Mouse (Mus musculus): ENCODE results near the gene Scd2. TPM values are rescaled to one million over a fixed set of nuclear protein-coding genes. Genes with fewer than 3 reads are reported as not detected.

Gene Scd2
- polyA plus RNA-seq, 1 experiment from 2014 or later = 470 TPM

DNA sequence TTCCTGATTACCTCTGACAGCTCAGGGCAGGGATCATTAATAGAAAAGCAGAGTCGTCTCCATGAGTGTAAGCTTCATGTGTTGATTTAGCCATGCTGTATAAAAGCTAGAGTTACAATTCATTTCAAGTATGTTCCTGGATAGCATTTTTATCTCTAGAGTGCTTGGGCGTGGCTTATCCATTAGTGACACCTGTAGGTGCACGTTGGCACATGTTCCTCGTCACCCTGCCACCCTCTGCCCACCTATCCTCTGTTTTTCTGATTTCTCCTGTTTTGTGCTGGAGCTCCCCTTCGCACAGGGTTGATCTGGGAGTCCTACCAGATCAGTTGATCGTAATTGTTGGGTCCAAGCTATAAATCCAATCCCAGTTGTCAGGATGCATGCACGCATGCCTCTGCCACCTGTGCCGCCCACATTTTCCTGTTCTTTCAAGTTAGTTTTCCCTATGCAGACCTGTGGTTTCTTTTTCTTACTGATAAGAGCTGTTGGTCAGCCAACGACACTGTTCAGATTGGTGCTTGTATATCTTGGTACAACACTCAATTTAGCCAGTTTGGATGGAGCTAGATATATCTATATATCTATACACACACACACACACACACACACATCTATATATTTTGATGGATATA lies 8.3 kb downstream of the Scd2 start:
- Histone ChIP-seq H3K9ac (no peak overlapping the region), H3K4me1 (peaks cover 76% of the 10 kb centered on the region), H3K4me2 (peak overlapping the region; percentile 8; the same call in 1 of the 2 replicates), H3K36me3 (replicated peaks) (peaks cover 100% of the 10 kb centered on the region), H3K27me3 (no peaks in the 10 kb centered on the region), H3K4me3 (replicated peaks) (no peak overlapping the region), H3K27ac (no peak overlapping the region), H3K9me3 (no peaks in the 10 kb centered on the region)
- WGBS = 86% methylated on average over 9 of the region's 9 CpGs
- no peak for ATAC-seq (ENCODE audit: low FRiP score)

DNA sequence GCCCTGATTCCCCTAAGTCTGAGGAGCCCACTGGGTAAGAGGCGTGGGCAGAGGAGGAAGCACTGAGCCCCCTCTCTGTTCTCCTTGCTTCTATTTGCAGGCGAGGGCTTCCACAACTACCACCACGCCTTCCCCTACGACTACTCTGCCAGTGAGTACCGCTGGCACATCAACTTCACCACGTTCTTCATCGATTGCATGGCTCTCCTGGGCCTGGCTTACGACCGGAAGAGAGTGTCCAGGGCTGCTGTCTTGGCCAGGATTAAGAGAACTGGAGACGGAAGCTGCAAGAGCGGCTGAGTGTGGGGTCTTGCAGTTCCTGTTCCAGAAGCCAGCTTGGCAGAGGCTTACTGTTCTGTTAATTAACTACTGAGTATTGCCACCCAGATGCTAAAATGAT lies 9.4 kb downstream of the Scd2 start:
- no peak for ATAC-seq (ENCODE audit: low FRiP score)
- no peak overlapping the region for H3K4me2 ChIP-seq
- 87% methylated on average over 11 of the region's 11 CpGs for WGBS
- no peak overlapping the region for H3K27ac ChIP-seq
- no peak overlapping the region for H3K4me3 ChIP-seq (replicated peaks)
- no peaks in the 10 kb centered on the region for H3K9me3 ChIP-seq
- H3K9ac ChIP-seq = no peak overlapping the region
- peaks cover 100% of the 10 kb centered on the region for H3K36me3 ChIP-seq (replicated peaks)
- peaks cover 65% of the 10 kb centered on the region for H3K4me1 ChIP-seq
- no peaks in the 10 kb centered on the region for H3K27me3 ChIP-seq

DNA sequence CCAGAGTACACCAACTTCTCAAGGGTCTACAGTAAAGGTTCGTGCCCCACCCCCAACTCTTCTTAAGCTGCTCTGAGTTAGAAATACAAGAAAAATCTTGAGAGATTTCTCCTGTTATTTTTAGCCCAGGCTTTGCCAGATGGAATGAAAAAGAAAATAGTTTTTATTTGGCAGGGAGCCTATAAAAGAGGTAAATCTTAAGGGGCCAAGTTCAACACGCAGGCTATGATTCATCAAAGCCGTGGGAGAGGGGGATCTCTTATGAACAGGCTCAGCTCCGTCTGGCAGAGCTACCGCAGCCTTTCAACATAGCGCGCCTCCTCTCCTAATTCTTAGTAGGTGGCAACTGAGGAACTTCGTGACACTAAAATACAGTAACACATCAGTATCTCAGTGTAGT lies 10.0 kb downstream of the Scd2 start:
- 87% methylated on average over 8 of the region's 8 CpGs for WGBS
- H3K27me3 ChIP-seq = no peaks in the 10 kb centered on the region
- no peak overlapping the region for H3K27ac ChIP-seq
- H3K4me1 ChIP-seq = peaks cover 59% of the 10 kb centered on the region
- no peak overlapping the region for H3K4me2 ChIP-seq
- peaks cover 98% of the 10 kb centered on the region for H3K36me3 ChIP-seq (replicated peaks)
- H3K9ac ChIP-seq = no peak overlapping the region
- no peak for ATAC-seq (ENCODE audit: low FRiP score)
- H3K9me3 ChIP-seq = no peaks in the 10 kb centered on the region
- no peak overlapping the region for H3K4me3 ChIP-seq (replicated peaks)

- Histone ChIP-seq H3K4me2 (no peak overlapping the region), H3K36me3 (replicated peaks) (peaks cover 94% of the 10 kb centered on the region), H3K27me3 (no peaks in the 10 kb centered on the region), H3K27ac (no peak overlapping the region), H3K4me1 (peaks cover 49% of the 10 kb centered on the region), H3K9me3 (no peaks in the 10 kb centered on the region), H3K9ac (no peak overlapping the region), H3K4me3 (replicated peaks) (no peak overlapping the region)
- ATAC-seq (ENCODE audit: low FRiP score) = no peak
- WGBS = 87% methylated on average over 10 of the region's 10 CpGs
Observed at GRCm38 (mm10) chr19:44304419-44304818, 10.9 kb downstream of the Scd2 start.

DNA sequence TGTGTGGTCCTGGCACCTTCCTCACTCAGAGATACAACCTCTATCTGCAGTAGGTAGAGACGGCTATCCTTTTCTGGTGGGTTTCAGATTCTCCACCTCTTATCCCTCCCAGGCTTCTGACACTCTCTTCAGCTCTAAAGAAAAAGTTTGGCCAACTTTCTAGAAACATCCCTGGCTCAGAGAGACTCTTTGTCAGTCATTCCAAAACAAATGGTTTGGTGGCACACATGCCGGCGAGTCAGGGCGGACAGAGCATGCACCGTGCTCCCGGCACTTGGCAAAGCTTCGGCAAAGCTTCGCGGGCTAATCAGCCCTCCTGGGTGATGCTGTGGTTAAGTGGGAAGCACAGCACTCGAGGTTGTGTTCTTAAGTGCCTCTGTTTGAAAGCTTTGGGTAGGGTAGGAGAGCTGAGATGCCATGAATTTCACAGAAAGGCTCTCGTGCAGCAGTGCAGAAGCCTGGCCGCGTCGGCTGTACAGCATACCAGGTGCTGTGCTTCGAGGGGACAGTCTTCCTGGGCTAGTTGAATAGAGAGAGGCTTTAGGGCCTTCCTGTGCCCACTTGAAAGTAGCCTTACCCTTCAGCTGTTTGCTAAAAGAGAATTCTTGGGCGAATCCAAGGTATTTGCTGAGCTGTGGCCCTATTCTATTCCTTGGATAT lies 11.5 kb downstream of the Scd2 start:
- peaks cover 88% of the 10 kb centered on the region for H3K36me3 ChIP-seq (replicated peaks)
- ATAC-seq (ENCODE audit: low FRiP score) = no peak
- no peak overlapping the region for H3K9ac ChIP-seq
- H3K27me3 ChIP-seq = no peaks in the 10 kb centered on the region
- H3K4me1 ChIP-seq = peaks cover 47% of the 10 kb centered on the region
- H3K4me2 ChIP-seq = no peak overlapping the region
- 86% methylated on average over 16 of the region's 16 CpGs for WGBS
- no peak overlapping the region for H3K27ac ChIP-seq
- no peak overlapping the region for H3K4me3 ChIP-seq (replicated peaks)
- no peaks in the 10 kb centered on the region for H3K9me3 ChIP-seq

DNA sequence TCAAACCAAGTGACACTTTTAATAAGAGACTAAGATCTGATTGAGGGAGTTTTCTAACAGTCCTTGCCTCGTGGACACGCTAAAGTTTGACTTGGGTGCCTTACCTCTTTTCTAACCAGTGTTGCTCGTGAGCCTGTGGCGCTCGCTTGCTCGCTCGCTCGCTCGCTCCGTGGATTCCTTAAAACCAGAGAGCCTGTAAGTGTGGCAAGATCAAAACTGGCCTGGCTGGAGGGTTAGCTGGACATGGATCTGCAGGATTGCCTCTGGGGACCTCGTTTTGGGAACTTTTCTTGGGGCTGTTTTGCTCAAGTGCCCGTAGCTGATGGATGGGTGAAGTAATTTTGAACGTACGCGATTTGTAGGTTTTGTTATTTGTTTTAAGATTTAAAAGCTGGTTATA lies 12.2 kb downstream of the Scd2 start:
- H3K9me3 ChIP-seq = no peaks in the 10 kb centered on the region
- H3K9ac ChIP-seq = no peak overlapping the region
- peaks cover 46% of the 10 kb centered on the region for H3K4me1 ChIP-seq
- H3K4me2 ChIP-seq = no peak overlapping the region
- WGBS = 92% methylated on average over 15 of the region's 15 CpGs
- no peaks in the 10 kb centered on the region for H3K27me3 ChIP-seq
- no peak for ATAC-seq (ENCODE audit: low FRiP score)
- H3K4me3 ChIP-seq (replicated peaks) = no peak overlapping the region
- peaks cover 81% of the 10 kb centered on the region for H3K36me3 ChIP-seq (replicated peaks)
- H3K27ac ChIP-seq = no peak overlapping the region

- H3K4me2 ChIP-seq = no peak overlapping the region
- H3K27ac ChIP-seq = no peak overlapping the region
- H3K27me3 ChIP-seq = no peaks in the 10 kb centered on the region
- H3K9ac ChIP-seq = no peak overlapping the region
- H3K36me3 ChIP-seq (replicated peaks) = peaks cover 76% of the 10 kb centered on the region
- no peak overlapping the region for H3K4me3 ChIP-seq (replicated peaks)
- peaks cover 46% of the 10 kb centered on the region for H3K4me1 ChIP-seq
- H3K9me3 ChIP-seq = no peaks in the 10 kb centered on the region
- 83% methylated on average over 7 of the region's 7 CpGs for WGBS
- no peak for ATAC-seq (ENCODE audit: low FRiP score)
Observed at GRCm38 (mm10) chr19:44306171-44306570, 12.7 kb downstream of the Scd2 start.

DNA sequence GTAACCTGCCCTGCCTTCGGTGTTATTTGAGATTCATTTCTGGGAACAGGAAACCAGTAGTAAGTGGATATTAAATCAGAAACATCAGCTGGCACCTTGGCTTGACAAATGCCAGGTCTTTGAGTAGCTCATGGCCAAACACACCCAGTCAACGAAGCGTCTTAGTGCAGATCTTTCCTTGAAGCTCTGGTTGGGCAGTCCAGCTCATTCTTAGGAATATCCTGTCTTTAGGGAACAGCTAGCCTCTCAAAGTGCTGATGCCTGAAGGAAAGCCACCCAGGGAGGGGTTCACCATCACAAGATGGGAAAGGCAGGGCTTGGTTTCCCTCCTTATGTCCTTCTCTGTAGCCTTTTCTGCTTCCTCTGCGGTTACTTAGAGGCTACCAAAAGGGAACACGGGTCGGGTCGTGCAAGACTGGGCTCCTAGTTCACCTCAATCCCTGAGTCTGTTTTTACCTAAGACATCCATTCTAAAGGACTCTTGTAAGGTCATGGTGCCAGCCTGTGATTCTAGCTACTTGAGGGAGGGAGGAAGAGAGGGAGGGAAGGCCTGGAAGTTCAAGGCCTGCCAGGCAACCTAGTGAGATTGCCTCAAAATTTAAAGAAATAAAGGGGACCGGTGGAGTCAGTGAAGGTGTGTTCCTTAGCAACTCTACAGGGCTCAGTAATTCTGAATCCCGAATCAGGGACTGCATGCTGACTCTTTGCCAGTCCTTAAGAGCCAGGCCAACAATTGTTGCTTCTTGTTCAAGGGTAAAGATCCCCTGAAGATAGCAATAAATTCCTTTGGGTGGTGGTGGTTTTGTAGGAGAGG lies 13.8 kb downstream of the Scd2 start:
- Histone ChIP-seq H3K4me1 (peaks cover 50% of the 10 kb centered on the region), H3K9me3 (no peaks in the 10 kb centered on the region), H3K4me3 (replicated peaks) (no peak overlapping the region), H3K4me2 (no peak overlapping the region), H3K9ac (no peak overlapping the region), H3K27ac (peak overlapping the region; percentile 37; the same call in 1 of the 2 replicates), H3K36me3 (replicated peaks) (peaks cover 65% of the 10 kb centered on the region), H3K27me3 (no peaks in the 10 kb centered on the region)
- WGBS = 83% methylated on average over 9 of the region's 9 CpGs
- no peak for ATAC-seq (ENCODE audit: low FRiP score)

DNA sequence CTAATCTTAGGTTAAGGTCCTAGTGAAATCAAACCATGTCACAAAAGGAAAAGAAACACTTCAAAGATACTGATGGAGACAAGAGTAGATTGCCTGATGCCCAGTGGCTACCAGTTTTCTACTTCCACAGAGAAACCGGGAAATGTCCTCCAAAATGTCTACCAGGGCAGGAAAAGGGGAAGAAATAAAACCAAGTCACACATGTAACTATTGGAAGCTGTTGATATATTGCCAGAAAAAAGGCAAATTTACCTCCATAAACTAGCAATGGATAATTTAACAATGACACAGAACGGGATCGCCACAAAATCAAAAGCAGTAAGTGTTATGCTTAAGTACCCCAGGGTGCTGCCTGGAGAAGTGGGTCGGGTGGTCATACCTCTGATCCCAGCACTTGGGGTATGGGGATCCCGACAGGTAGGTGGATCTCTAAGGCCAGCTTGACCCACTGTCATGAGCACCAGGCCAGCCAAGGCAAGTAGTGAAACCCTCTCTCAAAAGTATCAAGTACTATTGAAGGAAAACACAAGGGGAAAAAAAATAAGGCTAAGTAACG lies 14.5 kb downstream of the Scd2 start:
- 85% methylated on average over 6 of the region's 6 CpGs for WGBS
- no peaks in the 10 kb centered on the region for H3K27me3 ChIP-seq
- peaks cover 58% of the 10 kb centered on the region for H3K36me3 ChIP-seq (replicated peaks)

GRCm38 (mm10) chr19:44308611-44309246 lies 15.3 kb downstream of the Scd2 start:
- no peak overlapping the region for H3K27ac ChIP-seq
- ATAC-seq (ENCODE audit: low FRiP score) = no peak
- WGBS = 92% methylated on average over 8 of the region's 8 CpGs
- H3K4me2 ChIP-seq = no peak overlapping the region
- H3K9me3 ChIP-seq = no peaks in the 10 kb centered on the region
- peaks cover 42% of the 10 kb centered on the region for H3K4me1 ChIP-seq
- H3K36me3 ChIP-seq (replicated peaks) = peaks cover 51% of the 10 kb centered on the region
- no peak overlapping the region for H3K9ac ChIP-seq
- H3K4me3 ChIP-seq (replicated peaks) = no peak overlapping the region
- H3K27me3 ChIP-seq = no peaks in the 10 kb centered on the region

More for the DNA sequence above, 14.5 kb downstream of the Scd2 start:
- H3K4me1 ChIP-seq = peaks cover 43% of the 10 kb centered on the region
- no peak overlapping the region for H3K4me3 ChIP-seq (replicated peaks)
- no peaks in the 10 kb centered on the region for H3K9me3 ChIP-seq
- no peak for ATAC-seq (ENCODE audit: low FRiP score)
- no peak overlapping the region for H3K9ac ChIP-seq
- no peak overlapping the region for H3K4me2 ChIP-seq
- H3K27ac ChIP-seq = no peak overlapping the region

DNA sequence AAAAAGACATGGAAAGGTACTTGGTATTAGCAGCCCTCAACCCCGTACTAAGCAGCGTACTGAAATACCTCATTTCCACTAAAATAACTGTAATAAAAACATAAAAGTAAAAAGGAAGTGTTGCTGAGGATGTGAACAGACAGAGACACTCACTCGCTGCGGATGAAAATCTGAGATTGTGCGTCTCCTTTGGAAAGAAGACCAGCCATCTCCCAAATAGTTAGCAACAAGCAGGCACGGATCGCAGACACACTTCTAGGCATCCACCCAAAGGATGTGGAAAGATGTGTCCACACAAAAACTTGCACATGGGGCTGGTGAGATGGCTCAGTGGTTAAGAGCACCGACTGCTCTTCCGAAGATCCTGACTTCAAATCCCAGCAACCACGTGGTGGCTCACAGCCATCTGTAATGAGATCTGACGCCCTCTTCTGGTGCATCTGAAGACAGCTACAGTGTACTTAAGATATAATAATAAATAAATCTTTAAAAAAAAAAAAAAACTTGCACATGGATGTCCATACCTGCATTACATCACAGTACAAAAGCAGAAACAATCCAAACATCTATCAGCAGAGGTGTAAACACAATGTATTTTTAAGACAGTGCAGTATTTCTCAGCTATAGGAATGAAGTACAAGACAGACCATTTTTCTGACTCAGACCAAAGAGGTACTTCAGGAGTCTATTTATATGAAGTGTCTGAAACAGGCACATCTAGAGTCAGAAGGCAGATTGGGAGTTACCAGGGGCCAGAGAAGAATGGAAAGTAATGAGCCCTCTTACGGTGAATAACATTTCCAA lies 16.1 kb downstream of the Scd2 start:
- Histone ChIP-seq H3K9me3 (no peaks in the 10 kb centered on the region), H3K27ac (no peak overlapping the region), H3K9ac (no peak overlapping the region), H3K27me3 (no peaks in the 10 kb centered on the region), H3K36me3 (replicated peaks) (peaks cover 42% of the 10 kb centered on the region), H3K4me3 (replicated peaks) (no peak overlapping the region), H3K4me1 (peaks cover 40% of the 10 kb centered on the region), H3K4me2 (no peak overlapping the region)
- no peak for ATAC-seq (ENCODE audit: low FRiP score)
- WGBS = 80% methylated on average over 12 of the region's 12 CpGs
